Mouse (Mus musculus): ENCODE measurements around the gene Patl1.

GRCm38 (mm10) chr19:11957396-11957795, 45.2 kb downstream of the Patl1 start:
- TF ChIP-seq CTCF (IDR thresholded peaks at IDR 0.05) (no peak), EP300 (IDR thresholded peaks at IDR 0.05) (no peak)
